Mouse (Mus musculus) testis, adult 2 months (tissue): ENCODE data around the gene Rnft1.

ENCODE experiments used
- CTCF ChIP-seq: fragments of 200-500 bp; IDR thresholded peaks from 2 replicates; pipeline ENCODE4 v1.5.1; 2012; ENCODE audit warnings: low read depth, mild to moderate bottlenecking, inconsistent platforms, low read length, moderate library complexity; ENCODE audit not compliant: control insufficient read depth, insufficient read depth, insufficient replicate concordance
- POLR2A ChIP-seq: fragments of 200-500 bp; IDR thresholded peaks from 2 replicates; pipeline ENCODE4 v1.6.1; 2012; ENCODE audit warnings: low read depth, mild to moderate bottlenecking, inconsistent platforms, low read length, moderate library complexity; ENCODE audit not compliant: control insufficient read depth

DNA sequence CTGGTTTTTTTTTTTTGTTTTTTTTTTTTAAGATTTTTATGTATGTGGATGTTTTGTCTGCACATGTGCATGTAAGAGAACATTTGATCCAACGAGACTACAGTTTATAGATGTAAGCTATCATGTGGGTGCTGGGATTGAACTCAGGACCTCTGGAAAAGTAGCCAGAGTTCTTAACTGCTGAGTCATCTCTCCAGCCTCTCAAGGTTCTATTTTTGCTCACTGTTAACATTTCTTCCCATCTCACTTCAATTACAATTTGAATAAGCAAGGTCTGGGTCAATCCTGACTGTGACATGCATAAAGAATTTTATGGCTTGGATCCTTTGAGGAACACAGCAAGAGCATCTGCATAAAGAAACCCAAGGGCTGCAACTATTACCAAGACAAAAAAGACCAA, 16.3 kb downstream of the Rnft1 start:
- no peak for TF ChIP-seq CTCF
- TF ChIP-seq POLR2A = no peak
